Mouse (Mus musculus) embryonic facial prominence, embryonic 15.5 days (tissue): Measurements from ENCODE around the gene Zdhhc8. TPM values are rescaled to one million over a fixed set of nuclear protein-coding genes. Genes with fewer than 3 reads are reported as not detected.

Experiments used
- ATAC-seq: fragments of 200-750 bp; cut with Nextera tagmentation; 2 replicates; pipeline ENCODE4 v1.8.0; 2017; ENCODE audit warnings: low read depth, moderate TSS enrichment; ENCODE audit not compliant: insufficient number of reproducible peaks, low FRiP score, low TSS enrichment
- H3K27ac ChIP-seq: fragments of 300-500 bp; sonication (generic); replicated peaks from 2 replicates; pipeline ENCODE4 v1.5.1; 2015; ENCODE audit warnings: mild to moderate bottlenecking, inconsistent platforms
- H3K27me3 ChIP-seq: fragments of 300-500 bp; sonication (generic); 2 replicates; pipeline ENCODE4 v1.6.1; 2015; ENCODE audit warnings: inconsistent platforms
- H3K36me3 ChIP-seq: fragments of 300-500 bp; sonication (generic); 2 replicates; pipeline ENCODE4 v1.6.1; 2015; ENCODE audit warnings: mild to moderate bottlenecking, inconsistent platforms
- H3K4me1 ChIP-seq: fragments of 300-500 bp; sonication (generic); 2 replicates; pipeline ENCODE4 v1.6.1; 2015; ENCODE audit warnings: inconsistent platforms
- H3K4me2 ChIP-seq: fragments of 300-500 bp; sonication (generic); replicated peaks from 2 replicates; pipeline ENCODE4 v1.6.1; 2015; ENCODE audit warnings: mild to moderate bottlenecking, inconsistent platforms
- H3K4me3 ChIP-seq: fragments of 300-500 bp; sonication (generic); replicated peaks from 2 replicates; pipeline ENCODE4 v1.5.1; 2015; ENCODE audit warnings: mild to moderate bottlenecking, inconsistent platforms
- H3K9ac ChIP-seq: fragments of 300-500 bp; sonication (generic); 2 replicates; pipeline ENCODE4 v1.6.1; 2015; ENCODE audit warnings: inconsistent platforms
- H3K9me3 ChIP-seq: fragments of 300-500 bp; sonication (generic); replicated peaks from 2 replicates; pipeline ENCODE4 v1.6.1; 2016; ENCODE audit warnings: inconsistent platforms
- WGBS: fragments of 180-500 bp; shearing (Covaris S2); methylation state at CpG from one replicate; pipeline ENCODE4 v1.1.7; 2015; 5-methylcytosine and 5-hydroxymethylcytosine counted together
- polyA plus RNA-seq: library from polyadenylated mRNA; unstranded; fragments of >200 nt; fragmentation: Nextera tagmentation; extraction: Ambion mirVana; gene quantifications from 2 replicates; pipeline ENCODE4 v1.2.1, GENCODE M21; 2015

Gene Zdhhc8
- 24.3 and 24.7 TPM in 2 replicates for polyA plus RNA-seq

- peaks cover 45% of the 10 kb centered on the region for H3K4me1 ChIP-seq
- H3K27ac ChIP-seq: peak within 1 kb of the TSS; percentile 91
- no peaks in the 10 kb centered on the region for H3K9me3 ChIP-seq
- WGBS: under 1% methylated on average over 59 of the region's 79 CpGs
- peaks cover 29% of the 10 kb centered on the region for H3K36me3 ChIP-seq
- peak; percentile 88 for ATAC-seq
- peak within 1 kb of the TSS; percentile 76 for H3K4me2 ChIP-seq
- H3K4me3 ChIP-seq: peak within 1 kb of the TSS; percentile 87
- H3K27me3 ChIP-seq: no peaks in the 10 kb centered on the region
- peak within 1 kb of the TSS; percentile 81 for H3K9ac ChIP-seq
Observed at GRCm38 (mm10) chr16:18234671-18235388, at the start of gene Zdhhc8. Zdhhc8 (minus strand) TSS chr16:18235136.

GRCm38 (mm10) chr16:18275166-18275565, 40.2 kb upstream of the Zdhhc8 start:
- Histone ChIP-seq H3K9me3 (no peaks in the 10 kb centered on the region), H3K27me3 (no peaks in the 10 kb centered on the region), H3K36me3 (peaks cover 93% of the 10 kb centered on the region), H3K4me2 (no peak overlapping the region), H3K4me3 (no peak overlapping the region), H3K27ac (no peak overlapping the region), H3K9ac (no peak overlapping the region), H3K4me1 (no peaks in the 10 kb centered on the region)
- 55% methylated on average over 2 of the region's 2 CpGs for WGBS
- ATAC-seq: peak; percentile 29; the same call in 1 of the 2 replicates

GRCm38 (mm10) chr16:18268182-18268581, 33.2 kb upstream of the Zdhhc8 start:
- no peaks in the 10 kb centered on the region for H3K27me3 ChIP-seq
- no peaks in the 10 kb centered on the region for H3K9me3 ChIP-seq
- H3K36me3 ChIP-seq: peaks cover 81% of the 10 kb centered on the region
- H3K27ac ChIP-seq: no peak overlapping the region
- H3K4me2 ChIP-seq: no peak overlapping the region
- no peak overlapping the region for H3K9ac ChIP-seq
- WGBS: 86% methylated on average over 5 of the region's 5 CpGs
- no peak overlapping the region for H3K4me3 ChIP-seq
- no peaks in the 10 kb centered on the region for H3K4me1 ChIP-seq
- no peak for ATAC-seq

- 82% methylated on average over 2 of the region's 2 CpGs for WGBS
- H3K9me3 ChIP-seq: no peaks in the 10 kb centered on the region
Observed at GRCm38 (mm10) chr16:18265024-18265423, 30.1 kb upstream of the Zdhhc8 start.

GRCm38 (mm10) chr16:18258221-18258620, 23.3 kb upstream of the Zdhhc8 start, which contains the start of gene Gm49776:
Gm49776 (minus strand) TSS chr16:18258321.
- Histone ChIP-seq H3K4me3 (no peak within 1 kb of the TSS), H3K9ac (no peak within 1 kb of the TSS), H3K4me2 (no peak within 1 kb of the TSS), H3K9me3 (no peaks in the 10 kb centered on the region), H3K4me1 (no peaks in the 10 kb centered on the region), H3K27ac (no peak within 1 kb of the TSS), H3K27me3 (no peaks in the 10 kb centered on the region), H3K36me3 (peaks cover 89% of the 10 kb centered on the region)
- no peak for ATAC-seq
- 86% methylated on average over 2 of the region's 2 CpGs for WGBS

More at GRCm38 (mm10) chr16:18265024-18265423, 30.1 kb upstream of the Zdhhc8 start:
- Histone ChIP-seq H3K4me2 (no peak overlapping the region), H3K4me3 (no peak overlapping the region), H3K27me3 (no peaks in the 10 kb centered on the region), H3K36me3 (peaks cover 76% of the 10 kb centered on the region), H3K27ac (no peak overlapping the region), H3K9ac (no peak overlapping the region), H3K4me1 (no peaks in the 10 kb centered on the region)
- no peak for ATAC-seq

- H3K4me1 ChIP-seq: peaks cover 27% of the 10 kb centered on the region
- no peak for ATAC-seq
- H3K4me3 ChIP-seq: no peak overlapping the region
- 83% methylated on average over 1 of the region's 1 CpGs for WGBS
- no peaks in the 10 kb centered on the region for H3K27me3 ChIP-seq
- H3K9ac ChIP-seq: no peak overlapping the region
- peaks cover 80% of the 10 kb centered on the region for H3K36me3 ChIP-seq
- H3K9me3 ChIP-seq: no peaks in the 10 kb centered on the region
- no peak overlapping the region for H3K4me2 ChIP-seq
- no peak overlapping the region for H3K27ac ChIP-seq
Observed at GRCm38 (mm10) chr16:18253866-18254265, 18.9 kb upstream of the Zdhhc8 start.

GRCm38 (mm10) chr16:18252736-18253135, 17.8 kb upstream of the Zdhhc8 start:
- Histone ChIP-seq H3K4me3 (no peak overlapping the region), H3K36me3 (peaks cover 70% of the 10 kb centered on the region), H3K9ac (no peak overlapping the region), H3K27ac (no peak overlapping the region), H3K4me2 (no peak overlapping the region), H3K4me1 (peaks cover 27% of the 10 kb centered on the region), H3K9me3 (no peaks in the 10 kb centered on the region), H3K27me3 (no peaks in the 10 kb centered on the region)
- WGBS: 72% methylated on average over 6 of the region's 6 CpGs
- no peak for ATAC-seq

- 57% methylated on average over 10 of the region's 10 CpGs for WGBS
- H3K9me3 ChIP-seq: no peaks in the 10 kb centered on the region
- ATAC-seq: no peak
- H3K27me3 ChIP-seq: no peaks in the 10 kb centered on the region
- H3K27ac ChIP-seq: 0 out of 2 replicates have a peak overlapping the region, but pooled peaks have one; percentile 5
- H3K4me2 ChIP-seq: peak overlapping the region; percentile 84; the same call in 1 of the 2 replicates
- peaks cover 36% of the 10 kb centered on the region for H3K4me1 ChIP-seq
- peak overlapping the region; percentile 67 for H3K4me3 ChIP-seq
- no peak overlapping the region for H3K9ac ChIP-seq
- H3K36me3 ChIP-seq: peaks cover 62% of the 10 kb centered on the region
Observed at GRCm38 (mm10) chr16:18250828-18251790, 16.2 kb upstream of the Zdhhc8 start.

- H3K27ac ChIP-seq: peak overlapping the region; percentile 96; the same call in 1 of the 2 replicates
- 62% methylated on average over 4 of the region's 4 CpGs for WGBS
- H3K36me3 ChIP-seq: peaks cover 63% of the 10 kb centered on the region
- H3K4me3 ChIP-seq: peak overlapping the region; percentile 67
- peak overlapping the region; percentile 80; the same call in 1 of the 2 replicates for H3K9ac ChIP-seq
- H3K27me3 ChIP-seq: no peaks in the 10 kb centered on the region
- H3K4me2 ChIP-seq: peak overlapping the region; percentile 84
- H3K9me3 ChIP-seq: no peaks in the 10 kb centered on the region
- peaks cover 39% of the 10 kb centered on the region for H3K4me1 ChIP-seq
- no peak for ATAC-seq
Observed at GRCm38 (mm10) chr16:18250231-18250630, 15.3 kb upstream of the Zdhhc8 start.

GRCm38 (mm10) chr16:18249364-18249967, 14.5 kb upstream of the Zdhhc8 start:
- Histone ChIP-seq H3K4me1 (peaks cover 39% of the 10 kb centered on the region), H3K36me3 (peaks cover 64% of the 10 kb centered on the region), H3K27ac (peak overlapping the region; percentile 96), H3K27me3 (no peaks in the 10 kb centered on the region), H3K4me3 (peak overlapping the region; percentile 67), H3K9me3 (no peaks in the 10 kb centered on the region), H3K4me2 (peak overlapping the region; percentile 84), H3K9ac (peak overlapping the region; percentile 80)
- ATAC-seq: 0 out of 2 replicates have a peak, but pooled peaks have one; percentile 1
- WGBS: 4% methylated on average over 27 of the region's 27 CpGs
